Mouse (Mus musculus) liver, adult 2 months (tissue): ENCODE results near the gene Trim40.

Experiments
- CTCF ChIP-seq: fragments of 200-500 bp; IDR thresholded peaks from 2 replicates; pipeline ENCODE4 v1.5.1; 2011; ENCODE audit warnings: low read depth, low read length, control low read depth
- POLR2A ChIP-seq: fragments of 200-500 bp; IDR thresholded peaks from 2 replicates; pipeline ENCODE4 v1.6.1; 2011; ENCODE audit warnings: low read length, control low read depth; ENCODE audit not compliant: insufficient read depth; ENCODE audit errors: extremely low read depth

- TF ChIP-seq CTCF (no peak), POLR2A (no peak)
Observed at GRCm38 (mm10) chr17:36885132-36885790, 4.7 kb downstream of the Trim40 start.
